Mouse (Mus musculus) T-helper 1 cell (primary cell): ENCODE results near the gene Cstf2.

ENCODE experiments used
- in situ Hi-C: fragments of 300-600 bp; cut with MboI, MseI; formaldehyde crosslinking; loops from one replicate; pipeline ENCODE4 v1.15.1; 2025; ENCODE audit warnings: high pct_unique_total_duplicates

Gene Cstf2

GRCm38 (mm10) chrX:134058987-134059712 lies at the start of gene Cstf2:
Cstf2 (plus strand) TSS chrX:134059187.
- in situ Hi-C loops = no loop called here

GRCm38 (mm10) chrX:134019005-134019404 lies 40.0 kb upstream of the Cstf2 start:
- in situ Hi-C loops = no loop called here

DNA sequence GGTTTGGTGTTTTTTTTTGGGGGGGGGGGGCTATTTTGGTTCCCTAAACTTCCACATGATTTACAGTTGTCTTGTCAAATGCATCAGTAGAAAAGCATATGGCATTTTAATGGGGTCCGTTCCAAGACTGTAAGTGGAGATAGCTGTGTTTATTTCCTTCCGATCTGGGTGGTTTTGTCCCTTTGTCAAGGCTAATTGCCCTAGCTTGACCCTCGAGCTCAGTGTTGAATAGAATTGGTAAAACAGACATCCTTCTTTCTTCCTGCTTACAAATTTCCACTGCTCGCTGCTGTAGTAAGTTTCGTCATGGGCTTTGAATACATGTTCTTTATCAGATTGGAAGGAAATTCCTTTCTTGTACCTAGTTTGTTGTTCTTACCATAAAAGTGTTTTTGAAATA lies 38.3 kb upstream of the Cstf2 start:
- in situ Hi-C loops = loop anchor here (5.0 kb wide), 1 partner anchor 78 kb away; no protein-coding TSS in a partner anchor

DNA sequence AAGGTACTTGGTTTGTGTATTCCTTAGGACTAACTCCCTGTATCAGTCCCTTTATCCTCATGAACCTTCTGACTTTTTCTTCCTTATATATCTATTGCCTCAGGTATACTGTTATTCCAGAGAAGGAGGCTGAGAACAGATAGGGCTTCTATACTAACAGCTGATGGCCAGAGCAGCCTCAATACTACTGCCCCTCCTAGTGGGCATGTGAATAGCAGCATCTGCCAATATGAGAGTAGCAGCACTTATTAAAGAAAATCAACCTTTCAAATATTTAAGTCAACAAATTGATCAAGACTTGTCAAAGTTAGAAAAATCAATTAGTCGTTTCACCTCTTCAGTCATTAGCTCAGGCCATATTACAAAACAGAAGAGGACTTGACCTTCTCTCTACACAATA lies 10.0 kb upstream of the Cstf2 start:
- in situ Hi-C loops = no loop called here

GRCm38 (mm10) chrX:134056897-134057296 lies 2.1 kb upstream of the Cstf2 start:
- in situ Hi-C loops = no loop called here

DNA sequence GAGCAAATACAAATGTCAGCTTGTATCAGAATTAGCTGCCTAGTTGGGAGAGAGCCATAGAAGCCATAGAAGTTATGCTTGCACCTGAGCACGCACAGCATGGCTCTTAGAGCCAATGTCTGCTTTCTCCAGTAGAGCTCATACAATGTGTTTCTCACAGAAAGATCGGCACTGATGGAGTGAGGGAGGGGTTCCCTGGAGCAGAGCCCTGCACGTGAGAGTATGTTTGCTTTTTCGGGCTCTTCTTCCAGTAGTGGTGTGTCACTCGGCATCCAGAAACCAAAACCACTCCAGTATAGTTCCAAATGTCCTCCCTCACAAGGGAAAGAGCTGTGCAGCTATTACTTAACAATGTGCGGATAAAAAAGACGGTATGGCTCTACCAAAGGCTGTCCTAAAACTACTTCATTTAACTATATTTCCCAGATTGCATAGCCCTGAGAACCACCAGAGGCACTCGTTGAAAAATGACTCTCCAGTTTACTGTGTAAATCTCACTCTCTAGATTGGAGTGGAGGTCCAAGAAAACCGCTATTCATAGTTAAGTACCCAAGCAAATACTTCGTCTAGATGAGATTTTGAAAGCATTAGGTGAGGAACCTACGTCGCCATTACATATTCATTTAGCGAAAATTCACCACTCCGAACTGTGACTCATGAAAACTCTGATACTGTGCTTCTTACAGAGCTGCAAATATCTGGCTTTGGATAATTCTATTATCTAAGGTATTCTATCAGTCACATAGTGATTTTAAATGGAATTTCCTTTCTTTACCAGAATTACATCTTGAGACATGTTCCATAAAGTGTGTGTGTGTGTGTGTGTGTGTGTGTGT lies 729 bp upstream of the Cstf2 start:
- in situ Hi-C loops = no loop called here

DNA sequence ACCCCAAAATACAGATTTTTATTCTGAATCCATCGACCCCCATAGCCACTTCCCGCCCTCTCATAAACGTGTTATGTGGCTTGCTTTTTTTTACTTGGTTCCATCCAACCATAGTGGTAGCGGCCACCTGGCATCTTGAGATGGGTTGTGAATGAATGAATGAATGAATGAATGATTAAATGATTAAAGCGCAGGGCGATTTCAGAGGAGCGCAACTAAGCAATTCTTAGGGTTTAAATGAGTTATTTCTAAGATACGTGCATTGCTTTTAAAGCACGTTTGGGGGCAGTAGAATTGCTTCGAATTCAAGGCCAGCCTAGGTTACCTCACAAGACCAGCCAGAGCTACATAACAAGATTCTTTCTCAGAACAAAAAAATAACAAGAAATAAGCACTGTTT lies 777 bp downstream of the Cstf2 start:
- in situ Hi-C loops = no loop called here

GRCm38 (mm10) chrX:134085453-134085852 lies 26.5 kb downstream of the Cstf2 start:
- in situ Hi-C loops = loop anchor here (10.0 kb wide), 1 partner anchor 259 kb away; no protein-coding TSS in a partner anchor

DNA sequence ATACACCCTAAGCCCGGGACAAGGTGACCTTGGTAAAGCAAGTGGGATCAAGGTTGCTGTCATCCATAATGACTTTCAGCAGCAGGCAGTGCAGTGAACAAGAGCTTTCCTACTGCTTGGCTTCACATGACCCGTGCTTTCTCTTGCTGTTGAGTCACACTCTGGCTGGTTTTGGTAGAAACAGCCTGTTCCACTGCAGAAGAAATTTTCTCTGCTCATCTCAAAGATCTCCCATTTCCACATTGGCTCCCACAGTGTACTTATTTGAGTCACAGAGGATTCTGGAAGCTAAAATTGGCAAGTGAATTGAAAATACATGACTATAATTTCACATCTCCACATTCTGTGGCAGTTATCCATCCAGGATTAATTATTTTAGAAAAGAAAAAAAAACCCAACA lies 43.7 kb downstream of the Cstf2 start:
- in situ Hi-C loops = no loop called here

- in situ Hi-C loops = no loop called here
Measured at GRCm38 (mm10) chrX:134111767-134112166, 52.8 kb downstream of the Cstf2 start.

DNA sequence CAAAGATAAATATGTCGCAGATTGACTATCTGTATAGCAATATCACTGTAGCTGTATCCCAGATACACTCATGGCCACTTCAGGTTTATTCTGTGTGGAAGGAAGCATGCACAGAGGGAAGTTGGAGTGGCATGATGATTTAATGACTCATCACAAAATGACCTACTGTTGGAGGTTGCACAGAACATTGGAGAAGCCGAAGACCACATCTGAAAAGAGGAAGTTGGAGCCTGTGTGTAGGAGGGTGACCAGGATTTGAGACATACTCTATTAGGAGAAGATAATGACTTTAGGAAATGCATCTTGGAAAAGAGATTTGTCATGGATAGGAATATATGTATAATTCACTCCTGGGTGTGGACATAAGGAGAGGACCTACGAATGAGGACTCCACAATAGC lies 57.4 kb downstream of the Cstf2 start:
- in situ Hi-C loops = no loop called here

- in situ Hi-C loops = no loop called here
Measured at GRCm38 (mm10) chrX:134128549-134128948, 69.6 kb downstream of the Cstf2 start.

GRCm38 (mm10) chrX:134132295-134132694 lies 73.3 kb downstream of the Cstf2 start:
- in situ Hi-C loops = no loop called here

- in situ Hi-C loops = no loop called here
Measured at GRCm38 (mm10) chrX:134133821-134134220, 74.8 kb downstream of the Cstf2 start.
